Mouse (Mus musculus): ENCODE results near the gene Uvssa. TPM values are rescaled to one million over a fixed set of nuclear protein-coding genes. Genes with fewer than 3 reads are reported as not detected.

Gene Uvssa
- 2.2 and 5.5 TPM in 2 replicates for total RNA-seq (2014; rRNA removed; ENCODE audit: low replicate concordance)
- 3.5 and 3.7 TPM in 2 replicates for polyA plus RNA-seq (2015; fragmentation: Nextera tagmentation; extraction: Ambion mirVana)

GRCm38 (mm10) chr5:33378302-33378854 lies at the start of gene Uvssa:
TSS of gene Uvssa (plus strand) at chr5:33378549.
- Histone ChIP-seq H3K9me3 (replicated peaks; ENCODE audit: control insufficient read depth, low read length) (no peaks in the 10 kb centered on the region), H3K27ac (ENCODE audit: low read depth) (peak within 1 kb of the TSS; percentile 98), H3K36me3 (replicated peaks; ENCODE audit: control insufficient read depth, insufficient read depth, low read length) (peaks cover 25% of the 10 kb centered on the region), H3K4me2 (ENCODE audit: low read depth, low read length) (peak within 1 kb of the TSS; percentile 81), H3K27me3 (ENCODE audit: control insufficient read depth, insufficient read depth, low read length) (no peaks in the 10 kb centered on the region), H3K9ac (replicated peaks; ENCODE audit: low read depth, low read length) (peak within 1 kb of the TSS; percentile 84), H3K4me3 (ENCODE audit: low read depth, low read length) (peak within 1 kb of the TSS; percentile 73), H3K4me1 (ENCODE audit: control insufficient read depth, insufficient read depth) (0 out of 2 replicates have a peak, but pooled peaks cover 5% of the 10 kb centered on the region)
- no peak for TF ChIP-seq EP300 (IDR thresholded peaks at IDR 0.05; ENCODE audit: low read depth)
- peak; percentile 40; the same call in 1 of the 2 replicates for TF ChIP-seq CTCF (IDR thresholded peaks at IDR 0.05; ENCODE audit: low read depth)
- DNase-seq (ENCODE audit: low spot score) (peak; percentile 99), ATAC-seq (ENCODE audit: insufficient read depth, low read depth) (peak; percentile 98)
- under 1% methylated on average over 43 of the region's 46 CpGs for WGBS

DNA sequence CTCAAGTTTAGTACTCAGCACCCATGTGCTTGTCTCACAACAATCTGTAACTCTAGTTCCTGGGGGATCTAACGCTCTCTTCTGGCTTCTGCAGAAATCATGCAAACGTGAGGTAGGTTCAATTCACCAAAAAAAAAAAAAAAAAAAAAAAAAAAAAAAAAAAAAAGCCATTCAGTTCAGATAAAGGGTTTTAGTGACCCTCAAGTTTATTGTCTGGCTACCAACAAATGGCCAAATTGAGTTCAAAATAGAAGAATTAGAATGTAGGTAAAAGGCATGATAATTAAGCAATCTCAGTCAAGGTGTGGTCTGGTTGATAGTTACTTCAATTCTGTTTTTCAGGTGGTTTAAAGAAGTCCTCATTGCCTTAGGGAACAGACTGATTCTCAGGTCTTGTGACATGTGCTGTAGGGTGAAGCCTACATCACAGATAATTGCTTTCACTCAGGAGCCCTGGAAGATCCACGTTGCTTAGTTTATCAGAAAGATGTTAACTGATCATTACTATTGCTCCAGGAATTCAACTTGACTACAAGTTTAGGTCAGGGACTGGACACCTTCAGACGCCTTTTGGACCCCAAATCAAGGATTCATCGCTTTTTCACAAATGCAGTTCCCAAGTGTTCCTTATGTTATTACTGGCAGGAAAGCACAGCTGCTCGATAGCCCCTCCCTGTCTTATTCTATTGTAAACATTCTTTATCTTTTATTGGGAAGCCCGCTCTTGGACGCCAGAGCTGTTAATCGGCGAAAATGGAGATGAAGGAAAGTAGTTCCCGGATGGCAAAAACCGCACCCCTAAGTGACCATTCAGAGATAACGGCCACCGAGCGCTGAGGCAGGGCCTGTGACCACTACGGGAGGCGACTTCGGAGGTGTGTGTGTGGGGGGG lies 43.7 kb upstream of the Uvssa start:
- H3K27ac ChIP-seq (ENCODE audit: low read depth), result peak overlapping the region; percentile 86
- no peak for TF ChIP-seq EP300 (IDR thresholded peaks at IDR 0.05; ENCODE audit: low read depth)

DNA sequence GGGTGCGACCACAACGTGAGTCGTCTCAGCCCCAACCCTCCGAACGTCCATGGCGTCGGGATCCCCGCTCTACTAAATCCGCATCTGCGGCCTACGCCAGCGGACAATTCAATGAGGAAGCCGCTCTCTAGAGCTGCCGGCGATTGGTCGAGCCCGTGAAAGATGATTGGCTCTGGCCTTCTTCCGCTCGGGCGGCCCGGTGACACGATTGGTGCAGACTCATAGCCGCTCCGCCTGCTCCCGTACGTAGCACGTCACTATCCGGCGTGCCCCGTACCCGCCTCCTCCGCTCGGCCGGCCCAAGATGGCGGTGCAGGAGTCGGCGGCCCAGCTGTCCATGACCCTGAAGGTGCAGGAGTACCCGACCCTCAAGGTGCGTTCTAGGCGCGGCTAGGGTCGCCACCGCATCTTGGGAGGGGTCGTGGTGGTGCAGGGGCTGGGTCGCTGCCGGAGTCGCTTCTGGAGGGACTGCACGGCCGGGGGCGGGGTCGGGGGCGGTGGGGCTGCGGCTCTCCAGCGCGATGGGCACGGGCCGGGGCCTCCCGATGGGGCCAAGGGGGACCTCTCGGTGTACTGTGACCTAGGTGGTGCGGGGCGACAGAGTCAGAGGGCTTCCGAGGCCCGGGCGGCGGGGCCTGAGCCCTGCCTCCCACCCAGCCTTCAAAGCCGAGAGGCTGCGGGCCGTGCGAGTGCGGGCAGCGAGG lies 42.9 kb upstream of the Uvssa start, which contains the start of gene Maea:
Gene Maea, plus strand, starts transcription at position 237 of the 704 bp plus-strand sequence.
- Histone ChIP-seq H3K27me3 (ENCODE audit: control insufficient read depth, insufficient read depth, low read length) (no peaks in the 10 kb centered on the region), H3K9ac (replicated peaks; ENCODE audit: low read depth, low read length) (peak within 1 kb of the TSS; percentile 98), H3K4me3 (ENCODE audit: low read depth, low read length) (peak within 1 kb of the TSS; percentile 99), H3K27ac (ENCODE audit: low read depth) (peak within 1 kb of the TSS; percentile 93), H3K4me2 (ENCODE audit: low read depth, low read length) (peak within 1 kb of the TSS; percentile 78), H3K9me3 (replicated peaks; ENCODE audit: control insufficient read depth, low read length) (no peaks in the 10 kb centered on the region), H3K36me3 (replicated peaks; ENCODE audit: control insufficient read depth, insufficient read depth, low read length) (peaks cover 8% of the 10 kb centered on the region; the same call in 1 of the 2 replicates), H3K4me1 (ENCODE audit: control insufficient read depth, insufficient read depth) (peaks cover 22% of the 10 kb centered on the region)
- TF ChIP-seq CTCF (IDR thresholded peaks at IDR 0.05; ENCODE audit: low read depth) (no peak), EP300 (IDR thresholded peaks at IDR 0.05; ENCODE audit: low read depth) (peak; percentile 69; the same call in 1 of the 2 replicates)
- under 1% methylated on average over 69 of the region's 71 CpGs for WGBS
- ATAC-seq (ENCODE audit: insufficient read depth, low read depth), result peak; percentile 100
- DNase-seq (ENCODE audit: low spot score), result peak; percentile 97

More for the DNA sequence above, 43.7 kb upstream of the Uvssa start:
- no peaks in the 10 kb centered on the region for H3K9me3 ChIP-seq (replicated peaks; ENCODE audit: control insufficient read depth, low read length)
- peak overlapping the region; percentile 72 for H3K4me2 ChIP-seq (ENCODE audit: low read depth, low read length)
- ATAC-seq (ENCODE audit: insufficient read depth, low read depth), result no peak
- H3K27me3 ChIP-seq (ENCODE audit: control insufficient read depth, insufficient read depth, low read length), result no peaks in the 10 kb centered on the region
- DNase-seq (ENCODE audit: low spot score), result no peak
- H3K36me3 ChIP-seq (replicated peaks; ENCODE audit: control insufficient read depth, insufficient read depth, low read length), result peaks cover 8% of the 10 kb centered on the region; the same call in 1 of the 2 replicates
- WGBS, result 20% methylated on average over 18 of the region's 18 CpGs
- H3K4me3 ChIP-seq (ENCODE audit: low read depth, low read length), result peak overlapping the region; percentile 99
- H3K9ac ChIP-seq (replicated peaks; ENCODE audit: low read depth, low read length), result peak overlapping the region; percentile 53
- H3K4me1 ChIP-seq (ENCODE audit: control insufficient read depth, insufficient read depth), result peaks cover 20% of the 10 kb centered on the region

DNA sequence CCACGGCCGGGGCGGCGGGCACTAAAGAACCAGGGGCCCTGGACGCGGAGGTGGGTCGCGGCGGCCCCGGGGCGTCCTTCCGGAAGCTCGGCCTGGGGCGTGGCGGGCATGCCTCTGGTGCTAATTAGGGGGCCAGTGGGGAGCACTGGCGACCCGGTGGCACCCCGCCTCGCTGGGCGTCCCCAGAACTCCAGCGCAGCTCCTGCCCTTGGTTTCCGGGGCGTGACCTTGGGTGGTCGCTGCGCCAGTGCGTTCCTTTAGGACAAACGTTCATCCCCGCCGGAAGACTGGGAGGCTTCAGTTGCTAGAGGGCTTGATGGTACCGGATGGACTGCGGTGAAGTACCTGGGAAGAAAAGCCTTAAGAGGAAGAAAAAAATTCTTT lies 42.4 kb upstream of the Uvssa start:
- no peaks in the 10 kb centered on the region for H3K9me3 ChIP-seq (replicated peaks; ENCODE audit: control insufficient read depth, low read length)
- H3K4me1 ChIP-seq (ENCODE audit: control insufficient read depth, insufficient read depth), result peaks cover 27% of the 10 kb centered on the region
- no peak for TF ChIP-seq CTCF (IDR thresholded peaks at IDR 0.05; ENCODE audit: low read depth)
- no peak for TF ChIP-seq EP300 (IDR thresholded peaks at IDR 0.05; ENCODE audit: low read depth)
- under 1% methylated on average over 28 of the region's 31 CpGs for WGBS
- ATAC-seq (ENCODE audit: insufficient read depth, low read depth) (no peak; the same call in 1 of the 2 replicates), DNase-seq (ENCODE audit: low spot score) (no peak)
- H3K4me2 ChIP-seq (ENCODE audit: low read depth, low read length), result peak overlapping the region; percentile 78
- H3K9ac ChIP-seq (replicated peaks; ENCODE audit: low read depth, low read length), result peak overlapping the region; percentile 98
- H3K27me3 ChIP-seq (ENCODE audit: control insufficient read depth, insufficient read depth, low read length), result no peaks in the 10 kb centered on the region
- peak overlapping the region; percentile 93 for H3K27ac ChIP-seq (ENCODE audit: low read depth)
- peaks cover 8% of the 10 kb centered on the region; the same call in 1 of the 2 replicates for H3K36me3 ChIP-seq (replicated peaks; ENCODE audit: control insufficient read depth, insufficient read depth, low read length)
- peak overlapping the region; percentile 99 for H3K4me3 ChIP-seq (ENCODE audit: low read depth, low read length)

DNA sequence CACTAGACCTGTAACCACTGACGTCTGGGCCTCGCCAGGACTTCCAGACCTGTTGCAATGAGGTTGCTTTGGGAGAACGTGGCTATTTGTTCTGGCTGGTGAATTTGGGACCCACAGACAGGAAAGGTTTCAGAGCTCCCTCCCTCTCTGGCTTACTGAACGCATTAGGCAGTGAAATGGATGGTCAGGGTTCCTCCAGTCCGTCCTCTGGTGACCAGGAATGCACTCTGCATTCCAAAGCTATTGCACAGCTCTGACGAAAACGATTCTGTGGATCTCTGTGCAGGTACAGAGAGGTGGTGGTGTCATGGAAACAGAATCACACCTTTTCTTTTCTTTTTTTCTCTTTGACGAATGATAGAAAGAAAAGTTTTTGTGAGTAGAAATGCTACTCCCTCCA lies 41.1 kb upstream of the Uvssa start:
- Histone ChIP-seq H3K4me1 (ENCODE audit: control insufficient read depth, insufficient read depth) (peaks cover 39% of the 10 kb centered on the region), H3K4me3 (ENCODE audit: low read depth, low read length) (0 out of 2 replicates have a peak overlapping the region, but pooled peaks have one; percentile 99), H3K9me3 (replicated peaks; ENCODE audit: control insufficient read depth, low read length) (no peaks in the 10 kb centered on the region), H3K36me3 (replicated peaks; ENCODE audit: control insufficient read depth, insufficient read depth, low read length) (peaks cover 8% of the 10 kb centered on the region; the same call in 1 of the 2 replicates), H3K27me3 (ENCODE audit: control insufficient read depth, insufficient read depth, low read length) (no peaks in the 10 kb centered on the region), H3K9ac (replicated peaks; ENCODE audit: low read depth, low read length) (0 out of 2 replicates have a peak overlapping the region, but pooled peaks have one; percentile 32), H3K27ac (ENCODE audit: low read depth) (peak overlapping the region; percentile 93), H3K4me2 (ENCODE audit: low read depth, low read length) (peak overlapping the region; percentile 78)
- ATAC-seq (ENCODE audit: insufficient read depth, low read depth) (no peak), DNase-seq (ENCODE audit: low spot score) (no peak)
- whole genome bisulfite sequencing, result 34% methylated on average over 8 of the region's 8 CpGs
- TF ChIP-seq EP300 (IDR thresholded peaks at IDR 0.05; ENCODE audit: low read depth) (no peak), CTCF (IDR thresholded peaks at IDR 0.05; ENCODE audit: low read depth) (no peak)

Data from heart, postnatal 0 days (tissue).